Mouse (Mus musculus): ENCODE results near the gene Got2. TPM values are rescaled to one million over a fixed set of nuclear protein-coding genes. Genes with fewer than 3 reads are reported as not detected.
"Not testable (repeated sequence)": the region's sequence is repeated elsewhere in the genome, so short reads cannot be mapped to it uniquely, and the experiment has no call there.

Got2 gene
- polyA plus RNA-seq, 1 experiment from 2014 or later = 132 TPM

DNA sequence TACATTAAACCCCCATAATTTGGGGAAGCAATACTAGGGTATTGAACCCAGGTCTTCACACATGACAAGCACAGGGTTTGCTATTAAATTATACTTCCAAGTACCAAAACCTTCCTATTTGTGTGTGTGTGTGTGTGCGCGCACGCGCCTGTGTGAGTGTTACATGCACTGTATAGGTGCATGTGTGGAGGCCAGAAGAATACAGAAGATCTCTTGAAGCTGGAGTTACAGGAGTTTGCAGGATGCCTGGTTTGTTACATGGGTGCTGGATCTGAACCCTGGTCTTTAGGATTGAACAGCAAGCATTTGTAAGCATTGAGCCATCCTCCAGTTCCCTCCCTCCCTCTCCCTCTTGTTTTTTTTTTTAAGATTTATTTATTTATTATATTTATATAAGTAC lies 49.1 kb downstream of the Got2 start:
- no peak overlapping the region for H3K4me2 ChIP-seq
- no peaks in the 10 kb centered on the region for H3K27me3 ChIP-seq (ENCODE audit: control insufficient read depth, insufficient read depth, low read length)
- ATAC-seq (replicated peaks; ENCODE audit: insufficient number of reproducible peaks, low FRiP score, low TSS enrichment) = no peak
- H3K9me3 ChIP-seq (replicated peaks; ENCODE audit: control insufficient read depth, low read length) = no peaks in the 10 kb centered on the region
- no peaks in the 10 kb centered on the region for H3K4me1 ChIP-seq (ENCODE audit: control insufficient read depth, insufficient read depth, low read length)
- no peak overlapping the region for H3K9ac ChIP-seq (ENCODE audit: low read depth, low read length)
- no peak overlapping the region for H3K27ac ChIP-seq (ENCODE audit: low read depth, low read length)
- H3K4me3 ChIP-seq (ENCODE audit: low read depth, low read length) = no peak overlapping the region
- WGBS (ENCODE audit: insufficient replicate concordance) = 92% methylated on average over 4 of the region's 4 CpGs
- no peaks in the 10 kb centered on the region for H3K36me3 ChIP-seq (ENCODE audit: control insufficient read depth, insufficient read depth, low read length)

GRCm38 (mm10) chr8:95837266-95837665 lies 51.1 kb downstream of the Got2 start:
- Histone ChIP-seq H3K4me2 (no peak overlapping the region), H3K9me3 (replicated peaks; ENCODE audit: control insufficient read depth, low read length) (no peaks in the 10 kb centered on the region), H3K27me3 (ENCODE audit: control insufficient read depth, insufficient read depth, low read length) (no peaks in the 10 kb centered on the region), H3K4me1 (ENCODE audit: control insufficient read depth, insufficient read depth, low read length) (peaks cover 2% of the 10 kb centered on the region; the same call in 1 of the 2 replicates), H3K36me3 (ENCODE audit: control insufficient read depth, insufficient read depth, low read length) (no peaks in the 10 kb centered on the region), H3K4me3 (ENCODE audit: low read depth, low read length) (no peak overlapping the region), H3K27ac (ENCODE audit: low read depth, low read length) (no peak overlapping the region), H3K9ac (ENCODE audit: low read depth, low read length) (no peak overlapping the region)
- whole genome bisulfite sequencing (ENCODE audit: insufficient replicate concordance) = 84% methylated on average over 10 of the region's 10 CpGs
- no peak for ATAC-seq (replicated peaks; ENCODE audit: insufficient number of reproducible peaks, low FRiP score, low TSS enrichment)

GRCm38 (mm10) chr8:95835891-95836290 lies 52.5 kb downstream of the Got2 start:
- no peak overlapping the region for H3K4me3 ChIP-seq (ENCODE audit: low read depth, low read length)
- no peaks in the 10 kb centered on the region for H3K36me3 ChIP-seq (ENCODE audit: control insufficient read depth, insufficient read depth, low read length)
- H3K27me3 ChIP-seq (ENCODE audit: control insufficient read depth, insufficient read depth, low read length) = no peaks in the 10 kb centered on the region
- WGBS (ENCODE audit: insufficient replicate concordance) = 73% methylated on average over 4 of the region's 4 CpGs
- H3K4me2 ChIP-seq = no peak overlapping the region
- no peak overlapping the region for H3K27ac ChIP-seq (ENCODE audit: low read depth, low read length)
- ATAC-seq (replicated peaks; ENCODE audit: insufficient number of reproducible peaks, low FRiP score, low TSS enrichment) = no peak
- H3K4me1 ChIP-seq (ENCODE audit: control insufficient read depth, insufficient read depth, low read length) = peaks cover 2% of the 10 kb centered on the region; the same call in 1 of the 2 replicates
- H3K9me3 ChIP-seq (replicated peaks; ENCODE audit: control insufficient read depth, low read length) = no peaks in the 10 kb centered on the region
- H3K9ac ChIP-seq (ENCODE audit: low read depth, low read length) = no peak overlapping the region

DNA sequence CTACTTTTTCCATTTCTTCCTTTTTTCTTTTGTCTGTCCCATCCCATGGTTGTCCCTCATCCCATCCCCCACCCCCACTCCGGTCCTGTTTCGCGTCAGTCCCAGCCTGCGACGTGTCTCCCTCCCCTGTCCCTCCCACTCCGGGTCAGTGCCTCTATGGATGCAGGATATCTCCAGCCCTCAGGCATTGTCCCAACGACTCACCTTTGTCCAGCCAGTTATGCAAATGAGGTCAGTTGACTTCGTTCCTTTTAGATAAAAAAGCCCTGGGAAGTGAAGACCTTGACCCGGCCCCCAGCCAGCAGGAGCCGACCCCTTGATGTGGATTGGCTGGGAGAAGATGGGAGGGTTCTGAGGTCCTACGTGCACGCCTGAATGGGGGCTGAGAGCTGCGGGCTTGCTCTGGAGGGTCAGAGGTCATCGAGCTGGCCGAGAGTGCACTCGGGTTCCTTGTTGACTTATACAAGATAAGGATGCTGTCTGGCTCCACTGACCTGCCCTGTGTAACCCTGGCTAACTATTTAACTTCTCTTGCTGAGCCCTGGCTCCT lies 54.8 kb downstream of the Got2 start:
- ATAC-seq (replicated peaks; ENCODE audit: insufficient number of reproducible peaks, low FRiP score, low TSS enrichment) = peak; percentile 80
- Histone ChIP-seq H3K4me1 (ENCODE audit: control insufficient read depth, insufficient read depth, low read length) (peaks cover 2% of the 10 kb centered on the region; the same call in 1 of the 2 replicates), H3K4me3 (ENCODE audit: low read depth, low read length) (peak overlapping the region; percentile 37), H3K9ac (ENCODE audit: low read depth, low read length) (peak overlapping the region; percentile 64), H3K9me3 (replicated peaks; ENCODE audit: control insufficient read depth, low read length) (no peaks in the 10 kb centered on the region), H3K27me3 (ENCODE audit: control insufficient read depth, insufficient read depth, low read length) (no peaks in the 10 kb centered on the region), H3K36me3 (ENCODE audit: control insufficient read depth, insufficient read depth, low read length) (no peaks in the 10 kb centered on the region), H3K27ac (ENCODE audit: low read depth, low read length) (peak overlapping the region; percentile 18), H3K4me2 (peak overlapping the region; percentile 65)
- WGBS (ENCODE audit: insufficient replicate concordance) = 0% methylated on average over 16 of the region's 16 CpGs

- Histone ChIP-seq H3K9me3 (replicated peaks; ENCODE audit: control insufficient read depth, low read length) (no peaks in the 10 kb centered on the region), H3K4me3 (ENCODE audit: low read depth, low read length) (peak overlapping the region; percentile 37), H3K4me1 (ENCODE audit: control insufficient read depth, insufficient read depth, low read length) (peaks cover 3% of the 10 kb centered on the region), H3K36me3 (ENCODE audit: control insufficient read depth, insufficient read depth, low read length) (no peaks in the 10 kb centered on the region), H3K27ac (ENCODE audit: low read depth, low read length) (peak overlapping the region; percentile 18), H3K4me2 (peak overlapping the region; percentile 65), H3K27me3 (ENCODE audit: control insufficient read depth, insufficient read depth, low read length) (no peaks in the 10 kb centered on the region), H3K9ac (ENCODE audit: low read depth, low read length) (peak overlapping the region; percentile 64)
- ATAC-seq (replicated peaks; ENCODE audit: insufficient number of reproducible peaks, low FRiP score, low TSS enrichment) = peak; percentile 80
- WGBS (ENCODE audit: insufficient replicate concordance) = 12% methylated on average over 16 of the region's 16 CpGs
These were observed 55.5 kb downstream of the Got2 start for GRCm38 (mm10) chr8:95832603-95833434.

- ATAC-seq (replicated peaks; ENCODE audit: insufficient number of reproducible peaks, low FRiP score, low TSS enrichment) = no peak
- H3K27ac ChIP-seq (ENCODE audit: low read depth, low read length) = no peak overlapping the region
- no peak overlapping the region for H3K9ac ChIP-seq (ENCODE audit: low read depth, low read length)
- no peak overlapping the region for H3K4me2 ChIP-seq
- H3K4me3 ChIP-seq (ENCODE audit: low read depth, low read length) = no peak overlapping the region
- no peaks in the 10 kb centered on the region for H3K36me3 ChIP-seq (ENCODE audit: control insufficient read depth, insufficient read depth, low read length)
- WGBS (ENCODE audit: insufficient replicate concordance) = 74% methylated on average over 3 of the region's 3 CpGs
- peaks cover 5% of the 10 kb centered on the region for H3K4me1 ChIP-seq (ENCODE audit: control insufficient read depth, insufficient read depth, low read length)
- H3K9me3 ChIP-seq (replicated peaks; ENCODE audit: control insufficient read depth, low read length) = no peaks in the 10 kb centered on the region
- H3K27me3 ChIP-seq (ENCODE audit: control insufficient read depth, insufficient read depth, low read length) = no peaks in the 10 kb centered on the region
These were observed 58.2 kb downstream of the Got2 start for GRCm38 (mm10) chr8:95830144-95830543.

GRCm38 (mm10) chr8:95825162-95825561 lies 63.2 kb downstream of the Got2 start, which contains the start of gene Sap18b:
TSS of gene Sap18b (plus strand) at chr8:95825346.
- H3K36me3 ChIP-seq (ENCODE audit: control insufficient read depth, insufficient read depth, low read length); H3K4me2 ChIP-seq; H3K27me3 ChIP-seq (ENCODE audit: control insufficient read depth, insufficient read depth, low read length); H3K9me3 ChIP-seq (replicated peaks; ENCODE audit: control insufficient read depth, low read length); H3K9ac ChIP-seq (ENCODE audit: low read depth, low read length); H3K27ac ChIP-seq (ENCODE audit: low read depth, low read length); H3K4me3 ChIP-seq (ENCODE audit: low read depth, low read length); H3K4me1 ChIP-seq (ENCODE audit: control insufficient read depth, insufficient read depth, low read length); ATAC-seq (replicated peaks; ENCODE audit: insufficient number of reproducible peaks, low FRiP score, low TSS enrichment): not testable (repeated sequence)
- 32% methylated on average over 25 of the region's 25 CpGs for WGBS (ENCODE audit: insufficient replicate concordance)

- no peaks in the 10 kb centered on the region for H3K27me3 ChIP-seq (ENCODE audit: control insufficient read depth, insufficient read depth, low read length)
- H3K4me3 ChIP-seq (ENCODE audit: low read depth, low read length) = no peak overlapping the region
- no peaks in the 10 kb centered on the region for H3K36me3 ChIP-seq (ENCODE audit: control insufficient read depth, insufficient read depth, low read length)
- 34% methylated on average over 3 of the region's 3 CpGs for WGBS (ENCODE audit: insufficient replicate concordance)
- 0 out of 2 replicates have a peak, but pooled peaks cover 2% of the 10 kb centered on the region for H3K9me3 ChIP-seq (replicated peaks; ENCODE audit: control insufficient read depth, low read length)
- ATAC-seq (replicated peaks; ENCODE audit: insufficient number of reproducible peaks, low FRiP score, low TSS enrichment) = peak; percentile 56; the same call in 1 of the 2 replicates
- peaks cover 12% of the 10 kb centered on the region for H3K4me1 ChIP-seq (ENCODE audit: control insufficient read depth, insufficient read depth, low read length)
- H3K4me2 ChIP-seq = no peak overlapping the region
- no peak overlapping the region for H3K9ac ChIP-seq (ENCODE audit: low read depth, low read length)
- 0 out of 2 replicates have a peak overlapping the region, but pooled peaks have one; percentile 6 for H3K27ac ChIP-seq (ENCODE audit: low read depth, low read length)
These were observed 65.6 kb downstream of the Got2 start for GRCm38 (mm10) chr8:95822699-95823098.

All from heart, embryonic 11.5 days (tissue).